In genomic region chr4:46087852-46088251, GRCm38 (mm10) we compare ENCODE assay signal across 8 mouse cellular contexts. TPM values are rescaled to one million over a fixed set of nuclear protein-coding genes. Genes with fewer than 3 reads are reported as not detected.
DNase-seq lines count a peak whose midpoint lies in the region; TF ChIP-seq lines count a peak whose summit lies in the region.

No protein-coding gene starts in this region.

- DNase-seq in kidney, adult 18-20 months = peak; percentile 22
- DNase-seq in kidney, postnatal 10 days = no peak
- DNase-seq in adrenal gland, adult 8-10 months = peak; percentile 80
- DNase-seq in gastrocnemius, adult 2 months = peak; percentile 88
- peak; percentile 66 to 73 for DNase-seq in layer of hippocampus, adult 8-10 months (ENCODE audit: low spot score in 2 of 2)
- DNase-seq in skeletal muscle tissue, adult 2 months (ENCODE audit: low read depth, low spot score) = peak; percentile 89
- DNase-seq in spleen, postnatal 36 days (ENCODE audit: low spot score in 2 of 2) = no peak
- no peak for DNase-seq in embryo, embryonic 10 days (ENCODE audit: low spot score)

- intact Hi-C loops in gastrocnemius, adult 2 months (cut with DNase I) = no loop called here

- TF ChIP-seq CTCF in gastrocnemius, adult 2 months (IDR thresholded peaks at IDR 0.05) = no peak

- peak overlapping the region; percentile 88 for H3K27ac ChIP-seq in gastrocnemius, adult 2 months

- H3K4me3 ChIP-seq in gastrocnemius, adult 2 months = peak overlapping the region; percentile 36

RNA-seq across cellular contexts. Expression of gene Tmod1, which starts 49.1 kb away (rescaled TPM):
- total RNA-seq in adrenal gland, adult 8-10 months (2022) = 10 to 100 TPM in 2 of 4 experiments, 1 to 10 TPM in 2; 4.5 to 14.8 (median 9.2) TPM
- total RNA-seq in gastrocnemius, adult 2 months (2021) = 100 to 1,000 TPM; 173 to 208 TPM
- 10 to 100 TPM; 22.4 to 30.0 (median 28.9) TPM for total RNA-seq in layer of hippocampus, adult 8-10 months (2022)

RNA-seq across cellular contexts. Expression of gene Ncbp1, which starts 50.6 kb away (rescaled TPM):
- total RNA-seq in adrenal gland, adult 8-10 months (2022) = 10 to 100 TPM; 37.2 to 56.6 (median 43.4) TPM
- 10 to 100 TPM; 13.1 to 14.9 TPM for total RNA-seq in gastrocnemius, adult 2 months (2021)
- 10 to 100 TPM; 46.8 to 57.7 (median 53.6) TPM for total RNA-seq in layer of hippocampus, adult 8-10 months (2022)

RNA-seq across cellular contexts. Expression of gene Tstd2, which starts 50.6 kb away (rescaled TPM):
- 10 to 100 TPM; 28.4 to 36.1 (median 33.0) TPM for total RNA-seq in adrenal gland, adult 8-10 months (2022)
- total RNA-seq in gastrocnemius, adult 2 months (2021) = 10 to 100 TPM in 1 of 2 experiments, 1 to 10 TPM in 1; 9.8 to 11.1 TPM
- total RNA-seq in layer of hippocampus, adult 8-10 months (2022) = 10 to 100 TPM; 17.1 to 22.0 (median 18.7) TPM

Comparison
In these comparisons a context has a peak if more than half of its experiments do, and no peak if none do; other contexts are left out.
1. DNase-seq: peak in kidney, adult 18-20 months (single experiment), adrenal gland, adult 8-10 months (single experiment), gastrocnemius, adult 2 months (single experiment), layer of hippocampus, adult 8-10 months (2 of 2) and skeletal muscle tissue, adult 2 months (single experiment); none in kidney, postnatal 10 days (single experiment), spleen, postnatal 36 days (0 of 2) and embryo, embryonic 10 days (single experiment).
2. RNA of gene Tmod1, which starts 49.1 kb away (total RNA-seq): 173 to 208 TPM in gastrocnemius, adult 2 months; 22.4 to 30.0 TPM in layer of hippocampus, adult 8-10 months and 4.5 to 14.8 TPM in adrenal gland, adult 8-10 months; every median in the first group is over 4 times any median in the second.